Comparison of ENCODE assay signal across 7 mouse cellular contexts in genomic region chr10:130541931-130542691, GRCm38 (mm10). TPM values are rescaled to one million over a fixed set of nuclear protein-coding genes. Genes with fewer than 3 reads are reported as not detected.
DNase-seq lines count a peak whose midpoint lies in the region; ATAC-seq and TF ChIP-seq lines count a peak whose summit lies in the region.
"Not testable (repeated sequence)": the region's sequence is repeated elsewhere in the genome, so short reads cannot be mapped to it uniquely, and the experiment has no call there.

No protein-coding gene starts in this region.

- TF ChIP-seq CTCF in intestine, postnatal 0 days (IDR thresholded peaks at IDR 0.05; ENCODE audit: low read depth), result peak; percentile 27

- H3K27ac ChIP-seq in embryonic facial prominence, embryonic 10.5 days (replicated peaks), result peak overlapping the region; percentile 87
- not testable (repeated sequence) for H3K27ac ChIP-seq in intestine, postnatal 0 days (ENCODE audit: low read depth, low read length)
- peak overlapping the region; percentile 87 for H3K27ac ChIP-seq in midbrain, embryonic 10.5 days (replicated peaks)

- ATAC-seq in intestine, postnatal 0 days, result peak; percentile 99

- H3K9ac ChIP-seq in intestine, postnatal 0 days (ENCODE audit: low read depth, low read length), result not testable (repeated sequence)

- intact Hi-C loops in left cerebral cortex, postnatal 36 days (cut with DNase I), result not testable (repeated sequence)

- H3K9me3 ChIP-seq in embryonic facial prominence, embryonic 10.5 days; intestine, postnatal 0 days (ENCODE audit: control insufficient read depth); midbrain, embryonic 10.5 days (replicated peaks): not testable (repeated sequence)

- peak overlapping the region; percentile 71 for H3K4me2 ChIP-seq in intestine, postnatal 0 days (replicated peaks; ENCODE audit: low read depth)

- H3K4me3 ChIP-seq in embryonic facial prominence, embryonic 10.5 days, result peak overlapping the region; percentile 69
- peak overlapping the region; percentile 58 for H3K4me3 ChIP-seq in intestine, postnatal 0 days (ENCODE audit: low read depth, low read length)
- peak overlapping the region; percentile 66 for H3K4me3 ChIP-seq in midbrain, embryonic 10.5 days

- H3K27me3 ChIP-seq in embryonic facial prominence, embryonic 10.5 days (replicated peaks; ENCODE audit: low read depth, poor library complexity, severe bottlenecking); intestine, postnatal 0 days (replicated peaks; ENCODE audit: control insufficient read depth, insufficient read depth, low read length); midbrain, embryonic 10.5 days (ENCODE audit: low read depth, poor library complexity, severe bottlenecking): not testable (repeated sequence)

- DNase-seq in adrenal gland, postnatal 14 days, result peak; percentile 81
- peak; percentile 80 for DNase-seq in embryonic facial prominence, embryonic 10.5 days (ENCODE audit: low spot score)
- peak; percentile 34 for DNase-seq in gonadal fat pad, adult 2 months (ENCODE audit: low read depth)
- DNase-seq in left cerebral cortex, postnatal 36 days (ENCODE audit: low spot score in 2 of 2), result peak; percentile 78 to 83
- peak; percentile 76 for DNase-seq in midbrain, embryonic 10.5 days (ENCODE audit: low spot score)
- peak; percentile 62 for DNase-seq in right cerebral cortex, postnatal 4 days

- 0 out of 2 replicates have a peak, but pooled peaks cover 10% of the 10 kb centered on the region for H3K4me1 ChIP-seq in embryonic facial prominence, embryonic 10.5 days
- H3K4me1 ChIP-seq in intestine, postnatal 0 days (replicated peaks; ENCODE audit: control insufficient read depth, insufficient read depth, low read length), result not testable (repeated sequence)
- peaks cover 21% of the 10 kb centered on the region for H3K4me1 ChIP-seq in midbrain, embryonic 10.5 days

- WGBS in embryonic facial prominence, embryonic 10.5 days, result 2% methylated on average over 21 of the region's 21 CpGs
- WGBS in intestine, postnatal 0 days, result 0% methylated on average over 20 of the region's 21 CpGs
- 2% methylated on average over 21 of the region's 21 CpGs for WGBS in midbrain, embryonic 10.5 days

- not testable (repeated sequence) for H3K36me3 ChIP-seq in embryonic facial prominence, embryonic 10.5 days (replicated peaks); intestine, postnatal 0 days (ENCODE audit: control insufficient read depth, insufficient read depth); midbrain, embryonic 10.5 days

RNA-seq across cellular contexts. Expression of gene Vmn2r87, which starts 44.9 kb away (rescaled TPM):
- not detected in 2 replicates for total RNA-seq in adrenal gland, postnatal 14 days (2021)
- 0.04 TPM in 1 of 2 replicates, not detected in the other for polyA plus RNA-seq in embryonic facial prominence, embryonic 10.5 days (2016; fragmentation: Nextera tagmentation; extraction: Ambion mirVana)
- not detected in 2 replicates for polyA plus RNA-seq in gonadal fat pad, adult 2 months (2012; rRNA removed)
- not detected in 2 replicates for polyA plus RNA-seq in intestine, postnatal 0 days (2015; fragmentation: Nextera tagmentation; extraction: Ambion mirVana)
- total RNA-seq in left cerebral cortex, postnatal 36 days (2021), result 1 to 10 TPM in 1 of 2 experiments, under 1 TPM in 1; 0.76 to 1.4 TPM
- polyA plus RNA-seq in midbrain, embryonic 10.5 days (2016; fragmentation: Nextera tagmentation; extraction: Ambion mirVana), result 0.05 TPM in 1 of 2 replicates, not detected in the other
